Mouse (Mus musculus): ENCODE measurements around the gene Pgd. TPM values are rescaled to one million over a fixed set of nuclear protein-coding genes. Genes with fewer than 3 reads are reported as not detected.
A peak's percentile ranks its signal among the peaks of the same experiment; 100 is the strongest.
"Not testable (repeated sequence)": the region's sequence is repeated elsewhere in the genome, so short reads cannot be mapped to it uniquely, and the experiment has no call there.

Pgd gene
- polyA plus RNA-seq, 1 experiment from 2014 or later, result 91.3 TPM

GRCm38 (mm10) chr4:149179573-149179972 is 13.0 kb upstream of the Pgd start:
- 64% methylated on average over 4 of the region's 4 CpGs for WGBS (ENCODE audit: insufficient replicate concordance)
- Histone ChIP-seq H3K4me1 (no peaks in the 10 kb centered on the region), H3K4me3 (no peak overlapping the region), H3K9ac (no peak overlapping the region), H3K4me2 (no peak overlapping the region), H3K27me3 (replicated peaks) (no peaks in the 10 kb centered on the region), H3K36me3 (peaks cover 32% of the 10 kb centered on the region), H3K27ac (0 out of 2 replicates have a peak overlapping the region, but pooled peaks have one; percentile 3), H3K9me3 (replicated peaks) (no peaks in the 10 kb centered on the region)
- ATAC-seq, result no peak

DNA sequence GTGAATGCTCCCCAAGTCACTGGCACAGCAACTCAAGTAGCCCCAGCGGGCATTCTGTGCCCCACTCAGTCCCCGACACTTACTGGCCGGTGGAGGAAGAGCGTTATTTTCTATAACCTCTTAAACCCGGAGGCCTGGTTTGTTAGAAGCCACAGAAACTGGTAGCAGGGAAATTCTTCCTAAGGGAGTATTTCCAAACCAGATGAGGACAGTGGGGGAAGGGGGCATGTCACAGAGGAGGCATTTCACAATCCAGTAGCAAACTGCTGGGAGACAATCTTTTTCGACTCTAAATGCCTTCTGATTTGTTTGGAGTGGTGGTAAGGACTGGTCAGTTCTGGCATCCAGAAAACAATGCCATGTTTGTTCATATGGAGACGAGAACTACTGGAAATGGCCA is 12.6 kb upstream of the Pgd start:
- no peak overlapping the region for H3K27ac ChIP-seq
- ATAC-seq, result no peak
- no peak overlapping the region for H3K4me3 ChIP-seq
- H3K9ac ChIP-seq, result no peak overlapping the region
- no peaks in the 10 kb centered on the region for H3K9me3 ChIP-seq (replicated peaks)
- H3K4me2 ChIP-seq, result no peak overlapping the region
- H3K4me1 ChIP-seq, result no peaks in the 10 kb centered on the region
- H3K27me3 ChIP-seq (replicated peaks), result no peaks in the 10 kb centered on the region
- H3K36me3 ChIP-seq, result peaks cover 31% of the 10 kb centered on the region
- 72% methylated on average over 7 of the region's 7 CpGs for WGBS (ENCODE audit: insufficient replicate concordance)

DNA sequence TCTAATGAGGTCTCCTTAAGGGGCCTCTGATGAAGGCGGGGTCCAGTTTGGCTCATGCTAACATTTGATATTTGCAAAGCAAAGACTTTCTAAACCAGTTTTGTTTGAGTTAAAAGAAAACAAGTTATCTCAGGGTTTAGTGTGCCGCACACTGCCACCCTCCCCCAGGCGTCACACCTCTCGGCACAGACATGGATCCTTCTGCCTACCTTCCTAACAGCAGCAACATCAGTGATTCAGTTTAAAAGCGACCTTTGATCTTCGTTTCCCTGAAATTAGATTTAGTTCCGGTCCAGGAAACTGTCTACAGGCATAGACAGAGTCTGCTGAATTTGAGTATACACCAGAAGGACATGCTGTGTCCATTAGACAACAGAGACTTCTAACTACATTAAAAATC is 11.8 kb upstream of the Pgd start:
- Histone ChIP-seq H3K4me2 (no peak overlapping the region), H3K27ac (no peak overlapping the region), H3K9me3 (replicated peaks) (no peaks in the 10 kb centered on the region), H3K36me3 (peaks cover 23% of the 10 kb centered on the region), H3K4me1 (0 out of 2 replicates have a peak, but pooled peaks cover 4% of the 10 kb centered on the region), H3K27me3 (replicated peaks) (no peaks in the 10 kb centered on the region), H3K9ac (no peak overlapping the region), H3K4me3 (no peak overlapping the region)
- ATAC-seq, result no peak
- 76% methylated on average over 7 of the region's 7 CpGs for WGBS (ENCODE audit: insufficient replicate concordance)

- WGBS (ENCODE audit: insufficient replicate concordance), result 74% methylated on average over 5 of the region's 5 CpGs
- Histone ChIP-seq H3K9ac (no peak overlapping the region), H3K36me3 (peaks cover 12% of the 10 kb centered on the region), H3K4me3 (no peak overlapping the region), H3K4me1 (peaks cover 12% of the 10 kb centered on the region), H3K27ac (no peak overlapping the region), H3K27me3 (replicated peaks) (no peaks in the 10 kb centered on the region), H3K9me3 (replicated peaks) (no peaks in the 10 kb centered on the region), H3K4me2 (no peak overlapping the region)
- ATAC-seq, result no peak
Observed at GRCm38 (mm10) chr4:149177046-149177445, 10.5 kb upstream of the Pgd start.

- no peak overlapping the region for H3K4me2 ChIP-seq
- H3K27ac ChIP-seq, result no peak overlapping the region
- H3K9ac ChIP-seq, result no peak overlapping the region
- 80% methylated on average over 6 of the region's 6 CpGs for WGBS (ENCODE audit: insufficient replicate concordance)
- H3K27me3 ChIP-seq (replicated peaks), result no peaks in the 10 kb centered on the region
- H3K9me3 ChIP-seq (replicated peaks), result no peaks in the 10 kb centered on the region
- H3K4me1 ChIP-seq, result peaks cover 16% of the 10 kb centered on the region
- no peak for ATAC-seq
- peaks cover 8% of the 10 kb centered on the region; the same call in 1 of the 2 replicates for H3K36me3 ChIP-seq
- no peak overlapping the region for H3K4me3 ChIP-seq
Observed at GRCm38 (mm10) chr4:149176645-149177044, 10.1 kb upstream of the Pgd start.

GRCm38 (mm10) chr4:149173661-149174060 is 7.1 kb upstream of the Pgd start:
- H3K4me1 ChIP-seq, result peaks cover 35% of the 10 kb centered on the region
- H3K27me3 ChIP-seq (replicated peaks), result no peaks in the 10 kb centered on the region
- H3K9me3 ChIP-seq (replicated peaks), result no peaks in the 10 kb centered on the region
- no peak overlapping the region for H3K9ac ChIP-seq
- H3K4me3 ChIP-seq, result no peak overlapping the region
- H3K27ac ChIP-seq, result no peak overlapping the region; the same call in 1 of the 2 replicates
- no peaks in the 10 kb centered on the region for H3K36me3 ChIP-seq
- H3K4me2 ChIP-seq, result no peak overlapping the region
- no peak for ATAC-seq
- WGBS (ENCODE audit: insufficient replicate concordance), result 44% methylated on average over 6 of the region's 6 CpGs

- Histone ChIP-seq H3K27ac (no peak overlapping the region), H3K4me2 (no peak overlapping the region), H3K27me3 (replicated peaks) (no peaks in the 10 kb centered on the region), H3K4me3 (no peak overlapping the region), H3K36me3 (no peaks in the 10 kb centered on the region), H3K4me1 (peaks cover 43% of the 10 kb centered on the region), H3K9ac (no peak overlapping the region), H3K9me3 (replicated peaks) (no peaks in the 10 kb centered on the region)
- 80% methylated on average over 2 of the region's 2 CpGs for WGBS (ENCODE audit: insufficient replicate concordance)
- no peak for ATAC-seq
Observed at GRCm38 (mm10) chr4:149172666-149173065, 6.1 kb upstream of the Pgd start.

DNA sequence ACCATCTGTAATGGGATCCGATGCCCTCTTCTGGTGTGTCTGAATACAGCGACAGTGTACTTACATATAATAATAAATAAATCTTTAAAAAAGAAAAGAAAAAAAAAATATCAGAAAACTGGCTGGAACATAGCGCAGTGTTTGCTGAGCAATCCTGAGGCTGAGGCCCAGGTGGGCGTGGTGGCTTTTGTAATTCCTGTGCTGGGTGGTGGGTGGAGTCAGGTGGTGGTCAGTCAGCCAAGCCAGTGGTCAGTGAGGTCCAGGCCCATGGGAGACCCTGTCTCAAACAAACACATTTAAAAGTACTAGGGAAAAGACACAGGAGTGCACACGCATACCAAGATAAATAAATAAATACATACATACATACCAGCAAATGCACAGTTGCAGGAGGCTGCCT is 5.5 kb upstream of the Pgd start:
- Histone ChIP-seq H3K27ac (no peak overlapping the region), H3K27me3 (replicated peaks) (no peaks in the 10 kb centered on the region), H3K4me2 (no peak overlapping the region), H3K4me1 (peaks cover 45% of the 10 kb centered on the region), H3K9ac (no peak overlapping the region), H3K9me3 (replicated peaks) (no peaks in the 10 kb centered on the region), H3K36me3 (no peaks in the 10 kb centered on the region), H3K4me3 (no peak overlapping the region)
- 75% methylated on average over 5 of the region's 5 CpGs for WGBS (ENCODE audit: insufficient replicate concordance)
- no peak for ATAC-seq

DNA sequence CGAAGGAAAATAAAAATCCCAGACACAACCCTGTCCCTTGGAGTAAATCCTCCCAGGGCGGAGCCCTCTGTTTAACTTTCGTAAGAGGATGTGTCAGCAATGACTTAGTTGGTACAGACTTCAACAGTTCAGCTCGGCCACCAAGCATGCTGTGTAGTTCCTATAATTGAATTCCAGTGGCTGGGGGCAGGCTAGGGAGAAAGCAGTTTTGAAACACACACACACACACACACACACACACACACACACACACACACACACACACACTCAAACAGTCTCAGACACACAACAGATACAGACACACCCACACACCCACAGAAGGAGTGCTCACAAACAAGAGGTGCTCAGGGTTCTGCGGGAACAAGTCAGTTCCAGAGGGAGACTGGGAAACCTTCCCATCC is 5.0 kb upstream of the Pgd start:
- Histone ChIP-seq H3K9ac (no peak overlapping the region), H3K36me3 (no peaks in the 10 kb centered on the region), H3K4me3 (no peak overlapping the region), H3K9me3 (replicated peaks) (no peaks in the 10 kb centered on the region), H3K4me2 (no peak overlapping the region), H3K4me1 (peaks cover 45% of the 10 kb centered on the region), H3K27ac (peak overlapping the region; percentile 45; the same call in 1 of the 2 replicates), H3K27me3 (replicated peaks) (no peaks in the 10 kb centered on the region)
- ATAC-seq, result no peak
- WGBS (ENCODE audit: insufficient replicate concordance), result 60% methylated on average over 5 of the region's 5 CpGs

DNA sequence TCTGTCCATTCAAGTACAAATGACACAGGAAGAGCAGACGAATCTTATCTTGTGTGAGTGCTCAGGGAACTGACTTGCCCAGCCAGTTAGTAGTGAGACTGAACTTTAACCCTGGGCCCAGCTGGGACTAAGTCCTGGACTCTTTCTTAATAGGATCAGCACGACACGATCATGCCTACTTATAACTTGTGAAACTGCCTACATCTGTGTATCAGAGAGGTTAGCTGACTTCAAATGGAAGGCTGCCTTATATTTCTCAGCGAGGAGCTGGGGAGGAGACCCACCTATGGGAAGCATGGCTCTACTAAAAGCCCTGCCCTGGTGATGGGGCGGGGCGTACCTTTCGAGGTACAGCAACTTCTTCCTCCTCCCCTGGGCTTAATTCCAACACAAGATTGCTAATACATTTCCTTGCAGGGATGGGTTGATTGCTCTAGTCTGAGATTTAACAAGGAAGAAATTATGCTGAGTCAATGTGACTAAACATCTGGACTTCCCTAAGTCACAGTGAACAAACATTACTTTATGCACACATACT is 3.9 kb upstream of the Pgd start:
- Histone ChIP-seq H3K27ac (peak overlapping the region; percentile 58), H3K9ac (no peak overlapping the region), H3K36me3 (0 out of 2 replicates have a peak, but pooled peaks cover under 1% of the 10 kb centered on the region), H3K9me3 (replicated peaks) (no peaks in the 10 kb centered on the region), H3K4me2 (no peak overlapping the region), H3K4me1 (peaks cover 51% of the 10 kb centered on the region), H3K27me3 (replicated peaks) (no peaks in the 10 kb centered on the region), H3K4me3 (no peak overlapping the region)
- no peak for ATAC-seq
- 46% methylated on average over 7 of the region's 7 CpGs for WGBS (ENCODE audit: insufficient replicate concordance)

GRCm38 (mm10) chr4:149169926-149170325 is 3.4 kb upstream of the Pgd start:
- H3K27ac ChIP-seq, result peak overlapping the region; percentile 58
- H3K9me3 ChIP-seq (replicated peaks), result not testable (repeated sequence)

DNA sequence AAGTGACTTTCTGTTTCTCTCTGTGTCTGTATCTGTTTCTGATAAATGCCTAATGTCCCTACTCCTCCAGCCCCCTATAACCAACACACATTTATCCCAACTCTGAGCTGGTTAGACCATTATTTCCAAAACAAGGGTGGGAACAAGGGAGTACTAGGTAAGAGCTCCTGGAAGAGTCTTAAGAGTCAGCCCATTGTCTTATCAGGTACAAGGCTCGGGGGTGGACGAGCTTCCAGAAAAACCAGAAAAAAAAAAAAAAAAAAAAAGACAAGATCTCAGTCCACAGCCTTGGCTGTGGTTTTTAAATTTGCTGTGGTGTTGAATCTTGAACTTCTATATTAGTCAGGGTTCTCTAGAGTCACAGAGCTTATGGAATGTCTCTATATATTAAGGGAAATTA is 1.4 kb upstream of the Pgd start:
- Histone ChIP-seq H3K27me3 (replicated peaks) (no peaks in the 10 kb centered on the region), H3K4me2 (peak overlapping the region; percentile 99), H3K9me3 (replicated peaks) (no peaks in the 10 kb centered on the region), H3K9ac (peak overlapping the region; percentile 73; the same call in 1 of the 2 replicates), H3K4me1 (peaks cover 70% of the 10 kb centered on the region), H3K36me3 (peaks cover 25% of the 10 kb centered on the region), H3K27ac (peak overlapping the region; percentile 69; the same call in 1 of the 2 replicates), H3K4me3 (peak overlapping the region; percentile 86; the same call in 1 of the 2 replicates)
- no peak for ATAC-seq
- 13% methylated on average over 2 of the region's 2 CpGs for WGBS (ENCODE audit: insufficient replicate concordance)

More at GRCm38 (mm10) chr4:149169926-149170325, 3.4 kb upstream of the Pgd start:
- H3K4me2 ChIP-seq; ATAC-seq; H3K9ac ChIP-seq; H3K4me3 ChIP-seq; H3K27me3 ChIP-seq (replicated peaks); H3K36me3 ChIP-seq: not testable (repeated sequence)
- peaks cover 56% of the 10 kb centered on the region for H3K4me1 ChIP-seq
- WGBS (ENCODE audit: insufficient replicate concordance), result 81% methylated on average over 7 of the region's 8 CpGs

Measured in liver, embryonic 12.5 days (tissue).